Mouse (Mus musculus): ENCODE data around the gene Impdh1. TPM values are rescaled to one million over a fixed set of nuclear protein-coding genes. Genes with fewer than 3 reads are reported as not detected.

Impdh1 gene
- polyA plus RNA-seq, 2 experiments, result 5.2 to 5.8 TPM

DNA sequence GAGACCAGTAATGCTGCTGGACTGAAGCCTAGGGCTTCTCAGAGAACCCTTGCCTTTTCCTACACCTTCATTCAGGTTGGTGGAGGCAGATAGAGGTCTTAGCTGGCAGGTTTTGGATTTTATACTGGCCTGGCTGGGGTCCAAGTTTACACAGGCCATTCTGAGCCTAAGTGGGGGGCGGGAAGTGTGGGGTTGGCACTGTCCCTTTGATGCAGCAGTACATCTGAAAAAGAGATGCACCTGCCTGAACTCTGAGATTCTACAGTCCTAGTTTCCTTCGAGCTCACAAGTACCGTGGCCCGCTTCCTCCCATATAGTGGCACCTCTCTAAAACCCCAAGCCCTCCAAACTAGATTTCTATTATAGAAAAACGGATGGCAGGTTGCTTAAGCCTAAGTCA is 1.4 kb downstream of the Impdh1 start:
- H3K9ac ChIP-seq (replicated peaks), result no peak overlapping the region
- peaks cover 14% of the 10 kb centered on the region for H3K27me3 ChIP-seq (ENCODE audit: control insufficient read depth, insufficient read depth, low read length)
- H3K4me1 ChIP-seq (replicated peaks; ENCODE audit: control insufficient read depth in 2 of 2, insufficient read depth in 2 of 2, low read length in 1 of 2), result peaks cover 0 to 6% of the 10 kb centered on the region in 2 experiments; a peak in 2 of 4 replicates
- H3K4me2 ChIP-seq (ENCODE audit: low read depth), result peak overlapping the region; percentile 76; the same call in 1 of the 2 replicates
- DNase-seq (ENCODE audit: low read depth in 3 of 3, low spot score in 3 of 3) (no peak), ATAC-seq (ENCODE audit: insufficient read depth) (no peak)
- no peak for TF ChIP-seq CTCF (IDR thresholded peaks at IDR 0.05; ENCODE audit: low read depth)
- TF ChIP-seq EP300 (IDR thresholded peaks at IDR 0.05; ENCODE audit: low read depth), result no peak
- H3K4me3 ChIP-seq (ENCODE audit: insufficient read depth in 1 of 2, low read depth in 2 of 2, low read length in 2 of 2), result no peak overlapping the region
- H3K27ac ChIP-seq, result no peak overlapping the region
- 41% methylated on average over 5 of the region's 5 CpGs for WGBS (ENCODE audit: insufficient replicate concordance)
- H3K9me3 ChIP-seq (ENCODE audit: control insufficient read depth, low read length), result no peaks in the 10 kb centered on the region
- no peaks in the 10 kb centered on the region for H3K36me3 ChIP-seq (replicated peaks; ENCODE audit: control insufficient read depth, insufficient read depth, low read depth)

DNA sequence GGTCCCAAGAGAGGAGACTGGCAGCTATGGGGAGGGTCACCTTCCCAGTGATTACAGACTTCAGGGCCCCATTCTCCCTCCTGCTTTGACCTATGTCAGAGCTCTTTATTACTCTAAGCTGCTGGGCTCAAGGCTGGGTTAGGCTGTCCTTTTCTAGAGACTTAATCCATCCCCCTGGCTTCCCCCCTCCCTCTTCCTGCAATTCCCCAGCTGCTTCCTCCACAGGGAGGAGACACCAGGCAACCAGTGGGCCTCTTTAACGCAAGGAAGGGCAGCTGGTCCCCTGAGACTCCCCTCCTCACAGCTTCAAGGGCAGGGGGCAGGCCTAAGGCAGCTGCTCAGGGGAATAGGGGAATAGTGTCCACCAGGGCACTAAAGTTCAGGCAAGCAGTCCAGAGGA is 1.9 kb downstream of the Impdh1 start:
- DNase-seq (ENCODE audit: low read depth in 3 of 3, low spot score in 3 of 3) (no peak), ATAC-seq (ENCODE audit: insufficient read depth) (no peak)
- H3K27me3 ChIP-seq (ENCODE audit: control insufficient read depth, insufficient read depth, low read length), result peaks cover 14% of the 10 kb centered on the region
- H3K36me3 ChIP-seq (replicated peaks; ENCODE audit: control insufficient read depth, insufficient read depth, low read depth), result no peaks in the 10 kb centered on the region
- TF ChIP-seq EP300 (IDR thresholded peaks at IDR 0.05; ENCODE audit: low read depth), result no peak
- no peak for TF ChIP-seq CTCF (IDR thresholded peaks at IDR 0.05; ENCODE audit: low read depth)
- H3K4me2 ChIP-seq (ENCODE audit: low read depth), result no peak overlapping the region
- no peaks in the 10 kb centered on the region for H3K9me3 ChIP-seq (ENCODE audit: control insufficient read depth, low read length)
- WGBS (ENCODE audit: insufficient replicate concordance), result 18% methylated on average over 1 of the region's 1 CpGs
- peaks cover 0 to 6% of the 10 kb centered on the region in 2 experiments; a peak in 2 of 4 replicates for H3K4me1 ChIP-seq (replicated peaks; ENCODE audit: control insufficient read depth in 2 of 2, insufficient read depth in 2 of 2, low read length in 1 of 2)
- no peak overlapping the region for H3K27ac ChIP-seq
- H3K9ac ChIP-seq (replicated peaks), result no peak overlapping the region
- H3K4me3 ChIP-seq (ENCODE audit: insufficient read depth in 1 of 2, low read depth in 2 of 2, low read length in 2 of 2), result no peak overlapping the region

DNA sequence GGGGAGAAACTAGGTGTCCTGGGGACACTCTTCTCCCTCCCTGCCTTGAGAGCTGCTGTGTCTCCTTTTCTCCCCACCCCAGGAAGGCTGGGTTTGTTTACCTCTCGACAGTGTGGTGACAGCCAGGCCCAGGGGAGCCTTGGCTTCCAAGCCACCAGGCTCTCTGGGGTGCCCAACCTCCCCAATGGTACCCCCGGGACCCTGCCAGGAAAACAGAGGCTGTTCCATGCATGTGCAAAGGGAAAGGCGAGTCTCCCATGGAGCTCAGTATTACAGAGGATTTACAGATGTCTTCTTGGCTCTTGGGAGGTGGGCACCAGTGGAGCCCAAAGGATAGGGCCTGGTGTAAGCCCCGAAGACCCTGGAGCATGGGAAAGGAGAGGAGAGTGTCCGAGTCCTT is 2.7 kb downstream of the Impdh1 start:
- Histone ChIP-seq H3K9me3 (ENCODE audit: control insufficient read depth, low read length) (no peaks in the 10 kb centered on the region), H3K27ac (no peak overlapping the region), H3K36me3 (replicated peaks; ENCODE audit: control insufficient read depth, insufficient read depth, low read depth) (no peaks in the 10 kb centered on the region), H3K27me3 (ENCODE audit: control insufficient read depth, insufficient read depth, low read length) (peaks cover 14% of the 10 kb centered on the region), H3K4me2 (ENCODE audit: low read depth) (no peak overlapping the region), H3K4me3 (ENCODE audit: insufficient read depth in 1 of 2, low read depth in 2 of 2, low read length in 2 of 2) (no peak overlapping the region), H3K9ac (replicated peaks) (no peak overlapping the region), H3K4me1 (replicated peaks; ENCODE audit: control insufficient read depth in 2 of 2, insufficient read depth in 2 of 2, low read length in 1 of 2) (peaks cover 0 to 6% of the 10 kb centered on the region in 2 experiments; a peak in 2 of 4 replicates)
- ATAC-seq (ENCODE audit: insufficient read depth), result no peak
- TF ChIP-seq EP300 (IDR thresholded peaks at IDR 0.05; ENCODE audit: low read depth), result no peak
- TF ChIP-seq CTCF (IDR thresholded peaks at IDR 0.05; ENCODE audit: low read depth), result no peak
- 42% methylated on average over 5 of the region's 5 CpGs for WGBS (ENCODE audit: insufficient replicate concordance)
- DNase-seq (ENCODE audit: low read depth in 3 of 3, low spot score in 3 of 3), result no peak

DNA sequence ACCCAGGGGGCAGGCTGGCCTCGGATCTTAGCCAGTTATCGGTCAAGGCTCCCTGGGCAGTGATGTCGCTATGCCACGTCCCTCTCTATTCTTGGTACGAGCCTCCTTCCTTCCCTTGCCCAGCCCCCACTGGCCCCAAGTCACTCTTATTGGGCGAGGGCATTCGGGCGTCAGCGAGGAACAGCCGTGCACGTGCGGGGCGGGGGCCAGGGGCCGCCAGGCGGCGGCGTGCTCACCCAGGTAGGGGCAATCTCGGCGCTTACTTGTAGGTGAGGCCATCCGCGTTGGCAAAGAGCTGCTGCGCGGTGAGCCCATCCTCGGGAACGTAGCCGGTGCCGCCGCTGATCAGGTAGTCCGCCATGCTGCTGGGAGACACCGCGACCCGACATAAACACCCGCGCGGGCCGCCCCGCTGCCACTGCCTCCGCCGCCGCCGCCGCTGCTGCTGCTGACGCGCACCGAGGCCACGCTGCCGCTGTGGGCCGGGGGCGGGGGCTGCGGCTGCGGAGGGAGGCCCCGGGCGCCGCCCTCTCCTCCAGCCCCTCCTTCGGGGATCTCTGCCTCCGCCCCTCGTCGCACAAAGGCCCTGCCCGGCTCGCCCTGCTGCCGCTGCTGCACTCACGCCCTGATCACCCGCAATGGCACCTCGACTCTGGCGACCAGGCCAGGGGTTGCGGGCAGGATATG is 4.2 kb downstream of the Impdh1 start:
- DNase-seq (ENCODE audit: low read depth in 3 of 3, low spot score in 3 of 3) (peak; percentile 38 to 43 (median 41)), ATAC-seq (ENCODE audit: insufficient read depth) (peak; percentile 72)
- Histone ChIP-seq H3K27me3 (ENCODE audit: control insufficient read depth, insufficient read depth, low read length) (peaks cover 14% of the 10 kb centered on the region), H3K4me3 (ENCODE audit: insufficient read depth in 1 of 2, low read depth in 2 of 2, low read length in 2 of 2) (peak overlapping the region; percentile 58 to 61), H3K9ac (replicated peaks) (peak overlapping the region; percentile 54), H3K27ac (no peak overlapping the region), H3K9me3 (ENCODE audit: control insufficient read depth, low read length) (no peaks in the 10 kb centered on the region), H3K4me1 (replicated peaks; ENCODE audit: control insufficient read depth in 2 of 2, insufficient read depth in 2 of 2, low read length in 1 of 2) (peaks cover 0 to 6% of the 10 kb centered on the region in 2 experiments; a peak in 2 of 4 replicates), H3K36me3 (replicated peaks; ENCODE audit: control insufficient read depth, insufficient read depth, low read depth) (no peaks in the 10 kb centered on the region), H3K4me2 (ENCODE audit: low read depth) (peak overlapping the region; percentile 85)
- under 1% methylated on average over 65 of the region's 66 CpGs for WGBS (ENCODE audit: insufficient replicate concordance)
- no peak for TF ChIP-seq EP300 (IDR thresholded peaks at IDR 0.05; ENCODE audit: low read depth)
- TF ChIP-seq CTCF (IDR thresholded peaks at IDR 0.05; ENCODE audit: low read depth), result no peak

DNA sequence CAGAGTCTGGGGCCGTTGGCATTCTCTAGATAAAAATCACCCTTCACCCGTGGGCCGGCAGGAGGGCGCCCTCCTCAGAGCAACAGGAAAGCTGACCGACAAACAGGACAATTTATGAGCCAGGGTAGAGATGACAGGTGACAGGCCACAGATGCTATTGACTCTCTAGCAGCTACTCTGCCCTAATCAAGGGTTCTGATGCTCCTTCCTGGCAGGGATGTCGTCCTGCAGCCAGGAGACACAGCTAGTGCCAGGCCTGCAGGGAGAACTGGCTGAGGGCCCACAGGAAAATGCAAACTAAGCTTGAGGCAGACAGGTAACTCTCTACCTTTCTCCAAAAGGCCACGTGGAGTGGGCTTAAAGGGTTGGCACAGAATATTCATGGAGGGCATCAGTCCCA is 5.0 kb downstream of the Impdh1 start:
- no peak for TF ChIP-seq CTCF (IDR thresholded peaks at IDR 0.05; ENCODE audit: low read depth)
- no peak for TF ChIP-seq EP300 (IDR thresholded peaks at IDR 0.05; ENCODE audit: low read depth)
- no peak for DNase-seq (ENCODE audit: low read depth in 3 of 3, low spot score in 3 of 3)
- H3K4me3 ChIP-seq (ENCODE audit: insufficient read depth in 1 of 2, low read depth in 2 of 2, low read length in 2 of 2), result no peak overlapping the region; a peak in 1 of 4 replicates
- 17% methylated on average over 7 of the region's 7 CpGs for WGBS (ENCODE audit: insufficient replicate concordance)
- peak overlapping the region; percentile 85 for H3K4me2 ChIP-seq (ENCODE audit: low read depth)
- H3K27ac ChIP-seq, result no peak overlapping the region
- ATAC-seq (ENCODE audit: insufficient read depth), result no peak
- no peaks in the 10 kb centered on the region for H3K9me3 ChIP-seq (ENCODE audit: control insufficient read depth, low read length)
- H3K9ac ChIP-seq (replicated peaks), result no peak overlapping the region
- H3K4me1 ChIP-seq (replicated peaks; ENCODE audit: control insufficient read depth in 2 of 2, insufficient read depth in 2 of 2, low read length in 1 of 2), result peaks cover 0 to 4% of the 10 kb centered on the region in 2 experiments; a peak in 2 of 4 replicates
- no peaks in the 10 kb centered on the region for H3K36me3 ChIP-seq (replicated peaks; ENCODE audit: control insufficient read depth, insufficient read depth, low read depth)
- H3K27me3 ChIP-seq (ENCODE audit: control insufficient read depth, insufficient read depth, low read length), result peaks cover 14% of the 10 kb centered on the region

Data from liver, embryonic 14.5 days (tissue).